Mouse (Mus musculus): ENCODE results near the gene Adamtsl3. TPM values are rescaled to one million over a fixed set of nuclear protein-coding genes. Genes with fewer than 3 reads are reported as not detected.

Gene Adamtsl3
- polyA plus RNA-seq, 1 experiment from 2014 or later = 0.46 TPM

GRCm38 (mm10) chr7:82336132-82336531 is 638 bp downstream of the Adamtsl3 start:
- Histone ChIP-seq H3K9me3 (no peaks in the 10 kb centered on the region), H3K27ac (no peak overlapping the region), H3K36me3 (no peaks in the 10 kb centered on the region), H3K27me3 (ENCODE audit: insufficient read depth, poor library complexity, severe bottlenecking) (peaks cover 61% of the 10 kb centered on the region), H3K4me3 (peak overlapping the region; percentile 58), H3K4me1 (replicated peaks) (peaks cover 16% of the 10 kb centered on the region)
- WGBS = under 1% methylated on average over 34 of the region's 34 CpGs
- no peak for DNase-seq (ENCODE audit: low spot score)

DNA sequence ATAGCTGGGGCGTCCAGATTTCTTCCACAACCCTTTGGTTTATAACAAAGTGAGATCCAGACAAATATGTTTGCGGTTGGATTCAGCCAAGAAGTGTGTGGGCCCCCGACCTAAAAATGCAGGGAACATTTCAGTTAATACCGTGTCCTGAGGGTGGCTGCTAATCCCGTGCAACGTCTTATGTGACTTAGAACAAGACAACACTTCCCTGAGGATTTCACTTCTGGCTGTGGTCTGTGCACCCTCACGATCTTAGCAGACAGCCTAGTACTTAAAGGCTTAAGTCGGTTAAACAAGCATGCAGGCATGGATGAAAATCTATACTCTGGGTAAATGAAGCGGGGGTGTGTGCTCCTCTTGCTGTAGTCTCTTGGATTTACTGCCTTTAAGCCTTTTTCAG is 2.6 kb downstream of the Adamtsl3 start:
- peaks cover 20% of the 10 kb centered on the region for H3K4me1 ChIP-seq (replicated peaks)
- H3K27me3 ChIP-seq (ENCODE audit: insufficient read depth, poor library complexity, severe bottlenecking) = peaks cover 57% of the 10 kb centered on the region
- no peaks in the 10 kb centered on the region for H3K9me3 ChIP-seq
- DNase-seq (ENCODE audit: low spot score) = no peak
- H3K4me3 ChIP-seq = no peak overlapping the region
- H3K36me3 ChIP-seq = no peaks in the 10 kb centered on the region
- WGBS = 90% methylated on average over 9 of the region's 9 CpGs
- no peak overlapping the region for H3K27ac ChIP-seq

- Histone ChIP-seq H3K36me3 (no peaks in the 10 kb centered on the region), H3K4me1 (replicated peaks) (peaks cover 20% of the 10 kb centered on the region), H3K27me3 (ENCODE audit: insufficient read depth, poor library complexity, severe bottlenecking) (peaks cover 53% of the 10 kb centered on the region), H3K9me3 (no peaks in the 10 kb centered on the region), H3K4me3 (no peak overlapping the region), H3K27ac (no peak overlapping the region)
- DNase-seq (ENCODE audit: low spot score) = no peak
- WGBS = 81% methylated on average over 4 of the region's 4 CpGs
These were observed 3.0 kb downstream of the Adamtsl3 start for GRCm38 (mm10) chr7:82338532-82338931.

DNA sequence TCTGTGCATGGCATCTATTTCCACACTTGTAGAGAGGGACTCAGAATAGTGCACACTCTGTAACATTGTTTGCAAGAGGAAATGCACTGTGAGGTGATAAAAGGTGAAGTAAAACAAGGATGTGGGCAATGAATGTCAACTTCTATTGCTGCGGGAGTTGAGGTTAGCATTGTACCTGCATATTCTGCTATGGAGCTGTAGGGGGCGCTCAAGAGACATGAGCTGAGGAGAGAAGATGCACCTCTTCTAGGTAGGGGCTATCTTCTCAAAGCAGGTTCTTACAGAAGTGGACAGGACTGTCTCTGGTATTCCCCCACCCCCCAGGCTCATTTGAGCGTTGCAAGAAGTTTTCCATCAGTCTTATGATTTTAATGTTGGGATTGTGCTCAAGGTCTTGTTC is 3.7 kb downstream of the Adamtsl3 start:
- 57% methylated on average over 3 of the region's 3 CpGs for WGBS

GRCm38 (mm10) chr7:82341476-82341875 is 6.0 kb downstream of the Adamtsl3 start:
- H3K27me3 ChIP-seq (ENCODE audit: insufficient read depth, poor library complexity, severe bottlenecking) = peaks cover 24% of the 10 kb centered on the region
- peaks cover 5% of the 10 kb centered on the region; the same call in 1 of the 2 replicates for H3K4me1 ChIP-seq (replicated peaks)
- H3K27ac ChIP-seq = no peak overlapping the region
- no peaks in the 10 kb centered on the region for H3K36me3 ChIP-seq
- H3K4me3 ChIP-seq = no peak overlapping the region
- no peak for DNase-seq (ENCODE audit: low spot score)
- 48% methylated on average over 8 of the region's 8 CpGs for WGBS
- H3K9me3 ChIP-seq = no peaks in the 10 kb centered on the region

More for the DNA sequence above, 3.7 kb downstream of the Adamtsl3 start:
- peaks cover 20% of the 10 kb centered on the region for H3K4me1 ChIP-seq (replicated peaks)
- H3K9me3 ChIP-seq = no peaks in the 10 kb centered on the region
- H3K4me3 ChIP-seq = no peak overlapping the region
- H3K36me3 ChIP-seq = no peaks in the 10 kb centered on the region
- peaks cover 47% of the 10 kb centered on the region for H3K27me3 ChIP-seq (ENCODE audit: insufficient read depth, poor library complexity, severe bottlenecking)
- no peak for DNase-seq (ENCODE audit: low spot score)
- H3K27ac ChIP-seq = no peak overlapping the region

GRCm38 (mm10) chr7:82346706-82347105 is 11.2 kb downstream of the Adamtsl3 start:
- WGBS = 83% methylated on average over 2 of the region's 2 CpGs
- Histone ChIP-seq H3K4me1 (replicated peaks) (no peaks in the 10 kb centered on the region), H3K27me3 (ENCODE audit: insufficient read depth, poor library complexity, severe bottlenecking) (no peaks in the 10 kb centered on the region), H3K36me3 (no peaks in the 10 kb centered on the region), H3K9me3 (no peaks in the 10 kb centered on the region), H3K27ac (no peak overlapping the region), H3K4me3 (no peak overlapping the region)
- no peak for DNase-seq (ENCODE audit: low spot score)

- no peak overlapping the region for H3K27ac ChIP-seq
These were observed 14.3 kb downstream of the Adamtsl3 start for GRCm38 (mm10) chr7:82349796-82350195.

GRCm38 (mm10) chr7:82350421-82350820 is 14.9 kb downstream of the Adamtsl3 start:
- Histone ChIP-seq H3K4me3 (no peak overlapping the region), H3K9me3 (no peaks in the 10 kb centered on the region), H3K36me3 (no peaks in the 10 kb centered on the region), H3K27ac (no peak overlapping the region), H3K4me1 (replicated peaks) (peaks cover 6% of the 10 kb centered on the region; the same call in 1 of the 2 replicates), H3K27me3 (ENCODE audit: insufficient read depth, poor library complexity, severe bottlenecking) (no peaks in the 10 kb centered on the region)
- WGBS = 81% methylated on average over 3 of the region's 3 CpGs
- DNase-seq (ENCODE audit: low spot score) = no peak

More at GRCm38 (mm10) chr7:82349796-82350195, 14.3 kb downstream of the Adamtsl3 start:
- Histone ChIP-seq H3K36me3 (no peaks in the 10 kb centered on the region), H3K9me3 (no peaks in the 10 kb centered on the region), H3K4me1 (replicated peaks) (peaks cover 6% of the 10 kb centered on the region; the same call in 1 of the 2 replicates), H3K4me3 (no peak overlapping the region), H3K27me3 (ENCODE audit: insufficient read depth, poor library complexity, severe bottlenecking) (no peaks in the 10 kb centered on the region)
- DNase-seq (ENCODE audit: low spot score) = no peak
- 68% methylated on average over 7 of the region's 7 CpGs for WGBS

- WGBS = 85% methylated on average over 5 of the region's 5 CpGs
- H3K27me3 ChIP-seq (ENCODE audit: insufficient read depth, poor library complexity, severe bottlenecking) = no peaks in the 10 kb centered on the region
- no peaks in the 10 kb centered on the region for H3K4me1 ChIP-seq (replicated peaks)
- H3K27ac ChIP-seq = no peak overlapping the region
- no peaks in the 10 kb centered on the region for H3K9me3 ChIP-seq
- no peaks in the 10 kb centered on the region for H3K36me3 ChIP-seq
- no peak for DNase-seq (ENCODE audit: low spot score)
- H3K4me3 ChIP-seq = no peak overlapping the region
These were observed 23.7 kb downstream of the Adamtsl3 start for GRCm38 (mm10) chr7:82359146-82359545.

- DNase-seq (ENCODE audit: low spot score) = no peak
- H3K9me3 ChIP-seq = no peaks in the 10 kb centered on the region
- WGBS = 73% methylated on average over 5 of the region's 5 CpGs
- no peaks in the 10 kb centered on the region for H3K4me1 ChIP-seq (replicated peaks)
- H3K4me3 ChIP-seq = no peak overlapping the region
- no peak overlapping the region for H3K27ac ChIP-seq
- no peaks in the 10 kb centered on the region for H3K27me3 ChIP-seq (ENCODE audit: insufficient read depth, poor library complexity, severe bottlenecking)
- H3K36me3 ChIP-seq = no peaks in the 10 kb centered on the region
These were observed 24.2 kb downstream of the Adamtsl3 start for GRCm38 (mm10) chr7:82359674-82360073.

DNA sequence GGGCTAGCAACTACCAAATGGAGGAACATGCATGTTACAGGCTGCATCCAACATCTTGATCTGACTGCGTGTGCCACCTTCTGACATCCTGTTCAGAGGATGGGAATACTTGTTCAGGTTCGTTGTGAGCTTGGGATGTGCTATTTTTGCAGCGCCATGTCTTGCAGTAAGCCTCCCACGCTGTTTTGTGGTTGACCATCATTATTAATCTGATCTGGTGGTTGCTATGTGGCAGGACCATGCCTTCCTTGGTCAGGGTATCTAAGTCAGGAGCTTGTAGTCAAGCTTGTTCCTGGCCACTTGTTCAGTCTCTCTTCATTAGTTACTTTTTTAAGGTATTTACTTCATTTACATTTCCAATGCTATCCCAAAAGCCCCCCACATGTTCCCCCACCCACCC is 24.7 kb downstream of the Adamtsl3 start:
- no peak for DNase-seq (ENCODE audit: low spot score)
- Histone ChIP-seq H3K4me1 (replicated peaks) (no peaks in the 10 kb centered on the region), H3K9me3 (no peaks in the 10 kb centered on the region), H3K4me3 (no peak overlapping the region), H3K27me3 (ENCODE audit: insufficient read depth, poor library complexity, severe bottlenecking) (no peaks in the 10 kb centered on the region), H3K27ac (no peak overlapping the region), H3K36me3 (no peaks in the 10 kb centered on the region)
- 91% methylated on average over 4 of the region's 4 CpGs for WGBS

DNA sequence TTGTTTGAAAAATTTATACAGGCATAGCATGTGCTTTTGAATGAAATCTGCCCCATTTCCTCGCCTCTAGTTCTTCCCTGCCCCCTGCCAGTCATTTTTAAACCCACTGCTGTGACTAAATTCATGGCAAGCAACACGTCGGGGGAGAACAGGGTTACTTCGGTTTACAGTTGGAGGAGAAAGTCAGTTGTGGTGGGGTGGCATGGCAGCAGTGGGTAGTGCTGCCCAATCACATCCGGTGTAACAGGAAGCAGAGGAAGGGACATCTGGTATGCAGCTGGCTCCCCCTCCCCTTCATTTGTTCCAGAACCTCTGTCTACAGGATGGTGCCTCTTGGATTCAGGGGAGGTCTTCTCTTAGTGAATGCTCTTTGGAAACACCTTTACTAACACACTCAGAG is 25.6 kb downstream of the Adamtsl3 start:
- Histone ChIP-seq H3K4me3 (no peak overlapping the region), H3K9me3 (no peaks in the 10 kb centered on the region), H3K4me1 (replicated peaks) (no peaks in the 10 kb centered on the region), H3K27ac (no peak overlapping the region), H3K36me3 (no peaks in the 10 kb centered on the region), H3K27me3 (ENCODE audit: insufficient read depth, poor library complexity, severe bottlenecking) (no peaks in the 10 kb centered on the region)
- 80% methylated on average over 5 of the region's 5 CpGs for WGBS
- DNase-seq (ENCODE audit: low spot score) = no peak

DNA sequence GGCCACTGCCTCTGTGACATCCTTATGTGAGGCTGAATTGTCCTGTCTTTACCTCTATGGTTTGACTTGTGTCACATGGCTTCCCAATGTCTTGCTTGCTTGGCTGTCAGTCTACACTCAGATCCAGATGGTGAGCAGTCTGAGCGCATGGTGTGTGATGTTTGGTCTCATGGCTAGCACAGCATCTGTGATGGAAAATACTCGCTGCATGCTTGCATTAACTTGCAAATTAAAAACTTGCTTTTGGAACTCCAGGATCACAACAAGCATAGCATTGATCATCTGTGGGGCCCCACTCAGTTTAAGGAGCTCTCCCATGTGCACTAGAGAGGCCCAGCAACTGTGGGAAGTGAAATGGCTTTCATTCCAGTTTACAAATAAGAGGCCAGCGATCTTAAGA is 29.1 kb downstream of the Adamtsl3 start:
- no peak overlapping the region for H3K27ac ChIP-seq
- H3K9me3 ChIP-seq = no peaks in the 10 kb centered on the region
- 85% methylated on average over 3 of the region's 3 CpGs for WGBS
- no peaks in the 10 kb centered on the region for H3K27me3 ChIP-seq (ENCODE audit: insufficient read depth, poor library complexity, severe bottlenecking)
- no peak for DNase-seq (ENCODE audit: low spot score)
- no peak overlapping the region for H3K4me3 ChIP-seq
- no peaks in the 10 kb centered on the region for H3K4me1 ChIP-seq (replicated peaks)
- no peaks in the 10 kb centered on the region for H3K36me3 ChIP-seq

DNA sequence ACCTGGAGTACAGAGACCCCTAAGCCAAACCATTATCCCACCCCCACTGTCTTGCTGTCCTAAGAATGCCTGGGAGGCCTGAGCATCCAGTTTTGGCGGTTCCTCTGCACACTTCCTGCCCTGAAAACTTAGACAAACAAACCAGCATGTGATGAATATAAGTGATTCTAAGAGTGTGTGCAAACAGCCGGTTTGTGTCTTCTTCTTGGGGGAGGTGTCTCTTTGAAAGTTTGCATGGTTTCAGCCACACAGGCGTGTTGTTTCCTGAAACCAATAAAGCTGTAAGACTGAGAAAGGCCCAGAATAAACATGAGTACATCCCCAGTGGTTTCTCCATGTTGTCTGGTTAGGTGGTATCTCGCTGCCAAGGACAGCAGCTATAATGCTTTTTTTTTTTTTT is 30.6 kb downstream of the Adamtsl3 start:
- Histone ChIP-seq H3K9me3 (no peaks in the 10 kb centered on the region), H3K4me1 (replicated peaks) (no peaks in the 10 kb centered on the region), H3K27ac (no peak overlapping the region), H3K36me3 (no peaks in the 10 kb centered on the region), H3K4me3 (no peak overlapping the region), H3K27me3 (ENCODE audit: insufficient read depth, poor library complexity, severe bottlenecking) (no peaks in the 10 kb centered on the region)
- DNase-seq (ENCODE audit: low spot score) = no peak
- 73% methylated on average over 4 of the region's 4 CpGs for WGBS

All from hindbrain, embryonic 10.5 days (tissue).